Mouse (Mus musculus) left cerebral cortex, adult 2 months (tissue): ENCODE measurements around the gene Dstyk. TPM values are rescaled to one million over a fixed set of nuclear protein-coding genes. Genes with fewer than 3 reads are reported as not detected.

Source experiments
- DNase-seq, 2 experiments: peaks; one replicate each; pipeline ENCODE4 v3.0.0; 2021 to 2022; ENCODE audit warnings: low spot score in 2 of 2, mixed read lengths in 1 of 2; ENCODE audit errors: extremely low spot score in 1 of 2
- H3K27ac ChIP-seq: fragments of 200-600 bp; 2 replicates; pipeline ENCODE4 v1.8.1; 2022
- H3K4me3 ChIP-seq: fragments of 200-600 bp; 2 replicates; pipeline ENCODE4 v1.8.1; 2022
- CTCF ChIP-seq: fragments of 200-600 bp; IDR thresholded peaks from 2 replicates; pipeline ENCODE4 v1.8.1; 2022; ENCODE audit warnings: antibody characterized with exemption, mild to moderate bottlenecking, moderate library complexity
- intact Hi-C: fragments of 180-260 bp; cut with DNase I; formaldehyde crosslinking; loops from one replicate; pipeline ENCODE4 v1.15.1; 2025
- total RNA-seq, 2 experiments: library from RNA; stranded (reverse); gene quantifications; 2 replicates each; pipeline ENCODE4 v1.2.3; 2021

Gene Dstyk
- total RNA-seq, 2 experiments from 2014 or later, result 44.9 to 45.5 TPM

DNA sequence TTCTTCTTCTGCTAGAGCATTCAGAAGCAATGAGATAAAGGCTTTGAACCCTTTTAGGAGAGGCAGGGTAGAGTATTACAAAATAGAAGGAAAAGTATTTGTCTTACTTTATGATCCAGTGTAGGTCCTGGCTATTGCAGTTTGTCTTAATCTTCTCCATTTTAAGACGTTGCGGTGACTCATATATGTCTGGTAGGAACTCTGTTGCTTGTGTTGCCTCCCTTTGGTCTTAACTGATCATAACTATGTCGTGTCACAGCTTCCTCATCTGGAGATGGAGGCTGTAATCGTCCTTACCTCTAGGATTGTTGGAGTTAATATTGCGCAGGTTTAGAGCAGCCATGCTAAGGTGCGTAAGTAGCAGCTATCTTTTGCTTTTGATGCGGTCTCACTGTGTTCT lies 3.3 kb downstream of the Dstyk start:
- Histone ChIP-seq H3K4me3 (no peak overlapping the region), H3K27ac (no peak overlapping the region)
- no peak for DNase-seq
- no peak for TF ChIP-seq CTCF
- intact Hi-C loops, result no loop called here

- Histone ChIP-seq H3K27ac (no peak overlapping the region), H3K4me3 (no peak overlapping the region)
- DNase-seq, result no peak
- TF ChIP-seq CTCF, result peak; percentile 14
- intact Hi-C loops, result no loop called here
Measured at GRCm38 (mm10) chr1:132422912-132423696, 5.7 kb downstream of the Dstyk start.

- H3K27ac ChIP-seq, result no peak overlapping the region
- no peak for DNase-seq
- H3K4me3 ChIP-seq, result no peak overlapping the region
- intact Hi-C loops, result no loop called here
- TF ChIP-seq CTCF, result no peak
Measured at GRCm38 (mm10) chr1:132425600-132425999, 8.2 kb downstream of the Dstyk start.

DNA sequence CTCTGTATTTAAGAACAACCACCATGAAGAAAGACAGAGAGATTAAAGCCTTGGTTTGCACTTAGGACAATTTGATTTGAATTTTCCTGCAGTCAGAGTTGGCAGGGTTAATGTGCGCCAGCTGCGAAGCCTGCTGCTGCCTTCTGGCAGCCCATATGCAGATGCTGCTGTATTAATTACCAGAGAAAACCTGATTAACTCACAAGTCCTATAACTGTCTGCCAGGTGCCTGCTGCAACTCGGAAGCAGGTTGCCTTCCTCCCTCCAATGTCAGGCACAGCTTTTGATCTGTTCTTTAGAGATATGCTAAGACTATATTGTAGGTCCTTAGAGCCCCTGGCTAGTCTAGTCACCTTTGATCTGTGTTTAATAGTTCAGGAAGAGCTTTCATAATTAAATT lies 13.5 kb downstream of the Dstyk start:
- no peak for DNase-seq
- Histone ChIP-seq H3K27ac (no peak overlapping the region), H3K4me3 (no peak overlapping the region)
- intact Hi-C loops, result no loop called here
- no peak for TF ChIP-seq CTCF

GRCm38 (mm10) chr1:132431716-132432115 lies 14.4 kb downstream of the Dstyk start:
- H3K4me3 ChIP-seq, result no peak overlapping the region
- no peak for TF ChIP-seq CTCF
- no peak overlapping the region for H3K27ac ChIP-seq
- intact Hi-C loops, result no loop called here
- DNase-seq, result peak; percentile 26 to 42

GRCm38 (mm10) chr1:132433349-132433748 lies 16.0 kb downstream of the Dstyk start:
- no peak for DNase-seq
- no peak for TF ChIP-seq CTCF
- intact Hi-C loops, result no loop called here

DNA sequence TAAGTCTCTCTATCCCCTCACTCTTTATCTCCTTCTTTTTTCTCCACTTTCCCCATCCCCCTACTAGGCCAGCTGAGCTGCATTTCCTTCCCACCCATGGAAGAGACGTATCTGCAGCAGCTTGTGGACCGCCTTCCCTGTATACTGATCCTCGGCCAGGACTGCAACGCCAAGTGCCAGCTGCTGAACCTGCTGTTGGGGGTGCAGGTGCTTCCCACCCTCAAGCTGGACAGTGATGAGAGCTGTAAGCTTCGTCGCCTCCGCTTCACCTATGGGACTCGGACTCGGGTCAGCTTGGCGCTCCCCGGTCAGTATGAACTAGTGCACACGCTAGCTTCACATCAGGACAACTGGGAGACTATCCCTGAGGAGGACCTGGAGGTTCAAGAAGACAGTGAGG lies 16.7 kb downstream of the Dstyk start:
- Histone ChIP-seq H3K4me3 (no peak overlapping the region), H3K27ac (no peak overlapping the region)
- DNase-seq, result no peak
- TF ChIP-seq CTCF, result no peak
- intact Hi-C loops, result no loop called here

More at GRCm38 (mm10) chr1:132433349-132433748, 16.0 kb downstream of the Dstyk start:
- no peak overlapping the region for H3K4me3 ChIP-seq
- no peak overlapping the region for H3K27ac ChIP-seq

- no peak for TF ChIP-seq CTCF
- Histone ChIP-seq H3K4me3 (no peak overlapping the region), H3K27ac (no peak overlapping the region)
- no peak for DNase-seq
- intact Hi-C loops, result no loop called here
Measured at GRCm38 (mm10) chr1:132436320-132436958, 19.1 kb downstream of the Dstyk start.

- no peak for TF ChIP-seq CTCF
- H3K27ac ChIP-seq, result no peak overlapping the region
Measured at GRCm38 (mm10) chr1:132436960-132437359, 19.6 kb downstream of the Dstyk start.

GRCm38 (mm10) chr1:132437389-132437788 lies 20.0 kb downstream of the Dstyk start:
- H3K27ac ChIP-seq, result no peak overlapping the region
- H3K4me3 ChIP-seq, result no peak overlapping the region
- intact Hi-C loops, result no loop called here
- DNase-seq, result no peak
- TF ChIP-seq CTCF, result no peak

More at GRCm38 (mm10) chr1:132436960-132437359, 19.6 kb downstream of the Dstyk start:
- DNase-seq, result no peak
- H3K4me3 ChIP-seq, result no peak overlapping the region
- intact Hi-C loops, result no loop called here

GRCm38 (mm10) chr1:132440896-132441435 lies 23.6 kb downstream of the Dstyk start:
- intact Hi-C loops, result no loop called here
- Histone ChIP-seq H3K27ac (no peak overlapping the region), H3K4me3 (no peak overlapping the region)
- no peak for DNase-seq
- no peak; the same call in 1 of the 2 replicates for TF ChIP-seq CTCF

DNA sequence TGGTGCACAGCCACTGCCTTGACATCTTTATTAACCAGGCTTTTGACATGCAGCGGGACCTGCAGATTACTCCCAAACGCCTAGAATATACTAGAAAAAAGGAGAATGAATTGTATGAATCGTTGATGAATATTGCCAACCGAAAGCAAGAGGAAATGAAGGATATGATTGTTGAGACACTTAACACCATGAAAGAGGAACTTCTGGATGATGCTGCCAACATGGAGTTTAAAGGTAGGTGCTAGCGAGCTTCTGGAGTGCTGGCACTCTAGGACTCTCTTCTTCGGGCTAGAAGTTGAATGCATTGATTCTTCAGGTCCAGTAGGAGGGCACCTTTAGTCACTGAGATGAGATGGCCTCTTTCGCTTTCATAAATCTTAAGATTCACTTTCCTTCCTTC lies 32.4 kb downstream of the Dstyk start:
- no peak for TF ChIP-seq CTCF
- Histone ChIP-seq H3K4me3 (no peak overlapping the region), H3K27ac (no peak overlapping the region)
- no peak for DNase-seq
- intact Hi-C loops, result no loop called here
